Mouse (Mus musculus) MN1 (cell line): ENCODE measurements at regions not wholly inside any gene's neighbourhood (a gene's known extent, or its start where the extent isn't known, plus 50 kb on each side); places are given as distances from the start of the nearest gene placed in this dataset.

Source experiments
- DNase-seq: peaks from one replicate; pipeline ENCODE4 v3.0.0-alpha.2; 2016; ENCODE audit warnings: low spot score

DNA sequence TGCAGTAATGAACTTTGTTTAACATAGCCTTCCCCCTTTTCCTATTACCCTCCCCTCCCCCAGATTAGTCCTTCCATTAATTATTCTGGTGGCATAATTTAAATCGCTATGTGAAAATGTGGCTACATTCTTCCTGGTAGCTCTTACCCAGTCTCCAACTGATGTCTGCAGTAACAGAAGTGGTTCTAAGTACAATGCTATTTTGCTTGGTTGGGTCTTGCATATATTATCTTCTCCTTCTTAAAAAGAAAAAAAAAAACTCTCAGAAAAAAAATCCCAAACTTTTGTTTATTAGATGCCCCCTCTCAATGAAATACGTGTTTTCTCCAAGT, 223.7 kb downstream of the Usp25 start:
- no peak for DNase-seq

DNA sequence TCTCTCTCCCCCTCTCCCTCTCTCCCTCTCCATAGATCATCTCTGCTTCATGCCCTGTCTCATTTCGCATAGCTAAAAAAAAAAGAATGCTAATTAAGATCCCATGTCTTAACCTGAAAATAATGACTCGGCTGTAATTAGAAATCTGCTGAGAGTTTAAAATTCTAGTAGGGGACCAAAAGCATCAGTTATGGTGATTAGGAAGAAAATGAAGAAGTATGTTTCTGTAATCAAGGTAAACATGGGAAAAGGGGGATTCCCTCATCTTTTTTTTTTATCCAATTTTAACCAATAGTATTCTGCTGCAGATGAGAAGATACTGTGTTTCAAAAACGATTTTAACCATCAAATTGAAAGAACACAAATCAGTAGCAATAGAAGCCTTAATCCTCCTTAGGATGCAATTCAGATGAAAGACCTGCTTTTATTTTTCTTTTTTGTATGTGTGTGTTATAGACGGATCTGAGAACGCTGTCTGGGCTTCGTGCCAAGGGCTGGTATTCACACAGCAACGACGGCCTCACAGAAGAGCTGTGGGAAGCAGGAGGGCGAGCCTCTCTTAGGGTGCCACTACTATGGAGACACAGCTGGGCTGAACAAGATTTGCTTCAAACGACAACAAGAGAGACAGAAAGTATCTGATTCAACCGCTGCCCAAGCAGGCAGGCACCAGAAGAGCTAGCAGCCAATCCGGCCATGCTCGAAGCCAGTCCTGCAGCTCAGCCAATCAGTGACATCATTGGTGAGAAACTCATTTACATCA, 223.2 kb downstream of the Usp25 start:
- no peak for DNase-seq

DNA sequence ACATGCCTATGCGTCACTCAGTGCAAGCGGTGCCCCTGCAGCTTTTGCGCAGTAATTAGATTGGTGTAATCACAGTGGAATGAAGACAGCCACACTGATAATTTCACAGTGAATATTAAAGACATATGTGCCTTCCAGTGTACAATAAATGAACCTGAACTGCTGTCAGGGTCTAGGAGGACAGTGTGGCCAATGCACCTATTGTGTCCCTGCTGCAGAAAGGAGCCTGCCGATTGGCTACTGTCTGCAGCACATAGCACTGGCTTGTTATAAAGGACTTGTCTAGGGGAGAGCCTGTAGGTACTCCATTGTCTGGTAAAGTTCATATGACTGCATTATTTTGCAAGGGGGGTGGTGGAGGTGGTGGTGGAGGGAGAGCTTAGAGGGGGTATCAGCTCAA, 222.5 kb downstream of the Usp25 start:
- no peak for DNase-seq

DNA sequence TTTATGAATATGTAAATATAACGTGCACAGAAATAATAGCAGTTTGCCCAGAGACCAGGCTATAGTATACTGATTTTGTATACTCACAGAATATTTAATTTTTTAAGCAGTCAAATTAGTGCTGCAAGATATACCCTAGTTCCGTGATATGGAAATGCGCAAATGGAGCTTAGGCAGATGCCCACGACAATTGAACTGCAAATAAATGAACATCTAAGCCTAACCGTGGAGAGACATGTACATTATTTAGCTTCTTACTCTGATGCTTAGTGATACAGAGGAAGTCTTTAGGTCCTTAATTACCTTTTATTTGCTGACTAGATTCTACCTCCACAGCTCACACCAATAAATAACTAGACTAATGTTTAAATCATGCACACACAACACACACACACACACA, 221.9 kb downstream of the Usp25 start:
- DNase-seq = no peak
